Mouse (Mus musculus): ENCODE measurements around the gene Pgc.

Gene Pgc

GRCm38 (mm10) chr17:47726566-47726965 lies at the start of gene Pgc:
Gene Pgc (plus strand): TSS chr17:47726842.
- no peak for DNase-seq (ENCODE audit: low read depth)

DNA sequence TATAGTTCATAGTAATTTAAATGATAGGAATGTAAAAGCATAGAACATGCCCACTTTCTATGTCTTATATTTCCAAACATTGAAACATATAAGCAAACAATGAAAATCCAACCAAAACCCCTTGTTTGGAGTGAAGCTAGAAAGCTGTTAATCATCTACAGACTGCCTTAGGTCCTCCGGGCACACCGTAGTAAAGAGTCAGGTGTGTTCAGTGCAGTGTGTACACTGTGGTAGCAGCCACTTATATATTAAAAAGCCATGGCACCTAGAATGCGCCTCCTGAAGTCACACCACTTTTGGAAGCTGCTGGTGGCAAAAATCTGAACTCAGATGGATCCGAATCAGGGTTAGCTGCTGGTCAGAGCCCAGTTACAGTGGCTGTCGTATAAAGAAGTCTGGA lies 48.4 kb upstream of the Pgc start:
- no peak for DNase-seq (ENCODE audit: low read depth)

- no peak for DNase-seq (ENCODE audit: low read depth)
Measured at GRCm38 (mm10) chr17:47678702-47679101, 47.9 kb upstream of the Pgc start.

DNA sequence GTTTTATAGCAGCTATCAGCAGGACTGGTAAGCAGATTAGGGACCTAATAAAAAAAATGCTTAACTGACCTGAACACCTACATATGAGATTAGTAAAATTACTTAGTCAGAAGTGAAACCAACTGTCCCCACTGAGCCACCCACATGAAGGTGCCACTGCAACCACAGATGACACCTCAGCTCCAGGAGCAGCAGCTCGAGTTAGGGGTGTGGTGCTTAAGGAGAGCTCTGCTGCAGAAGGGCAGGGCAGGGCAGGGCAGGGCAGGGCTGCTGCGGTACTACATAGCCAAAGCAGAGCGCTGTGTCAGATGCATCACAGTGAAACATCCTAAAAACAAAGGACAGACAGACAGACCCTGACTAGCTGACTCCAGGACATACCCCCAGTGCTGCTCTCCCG lies 43.8 kb upstream of the Pgc start:
- DNase-seq (ENCODE audit: low read depth) = no peak

- DNase-seq (ENCODE audit: low read depth) = peak; percentile 91
Measured at GRCm38 (mm10) chr17:47687409-47688343, 39.0 kb upstream of the Pgc start.

DNA sequence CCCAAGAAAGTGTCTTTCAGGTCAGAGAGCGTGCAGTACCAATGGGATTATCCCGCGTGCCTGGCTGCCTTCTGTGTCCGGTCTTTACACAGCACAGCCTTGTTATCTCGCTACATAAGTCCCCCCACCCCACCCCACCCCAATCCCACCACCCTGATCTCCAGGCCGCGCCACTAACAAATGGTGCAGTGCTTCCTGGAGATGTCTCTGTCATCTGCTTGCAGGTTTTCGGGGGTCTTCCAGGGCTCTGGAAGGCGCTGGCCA lies 38.4 kb upstream of the Pgc start, which contains the start of gene Tomm6:
Gene Tomm6, minus strand, starts transcription at position 43 of the 264 bp plus-strand sequence.
- no peak for DNase-seq (ENCODE audit: low read depth)

- no peak for DNase-seq (ENCODE audit: low read depth)
Measured at GRCm38 (mm10) chr17:47688608-47689575, 37.8 kb upstream of the Pgc start, which contains the start of gene Frs3. Gene Frs3 (plus strand): TSS chr17:47689030.

GRCm38 (mm10) chr17:47689894-47690293 lies 36.7 kb upstream of the Pgc start:
- no peak for DNase-seq (ENCODE audit: low read depth)

GRCm38 (mm10) chr17:47691650-47692049 lies 35.0 kb upstream of the Pgc start:
- no peak for DNase-seq (ENCODE audit: low read depth)

DNA sequence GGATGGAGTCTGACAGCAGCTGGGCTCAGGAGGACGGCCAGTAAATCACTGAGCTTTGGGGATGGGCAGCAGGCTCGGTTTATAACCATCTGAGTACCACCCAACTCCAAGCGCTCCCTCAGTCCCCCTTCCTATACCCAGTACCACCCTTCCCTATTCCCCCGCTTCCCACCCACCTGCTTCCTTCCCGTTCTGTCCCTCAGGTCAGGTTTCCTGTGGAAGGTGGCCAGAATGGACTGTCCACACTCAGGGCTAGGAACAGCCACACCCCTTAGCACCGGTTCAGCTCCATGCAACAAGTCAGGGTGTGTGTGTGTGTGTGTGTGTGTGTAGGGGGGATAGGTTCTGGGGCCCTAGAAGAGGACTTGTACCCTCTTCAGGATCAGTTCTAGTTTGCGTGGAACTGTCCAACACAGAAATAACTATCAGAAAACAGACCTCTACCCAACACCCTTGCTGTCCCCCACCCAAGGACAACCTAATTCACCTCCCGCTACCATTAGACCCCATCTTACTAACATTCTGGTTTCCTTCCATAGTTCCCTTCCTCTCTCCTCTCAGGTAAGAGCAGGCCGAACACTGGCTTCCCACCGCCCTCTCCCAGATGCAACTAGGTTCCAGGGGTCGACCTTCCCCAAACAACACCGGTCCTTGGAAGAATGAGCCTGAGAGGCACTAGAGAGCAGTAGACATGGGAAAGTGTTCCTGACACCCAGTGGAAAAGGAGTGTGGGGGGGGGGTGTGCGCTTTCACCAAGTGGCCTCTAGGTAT lies 32.8 kb upstream of the Pgc start:
- no peak for DNase-seq (ENCODE audit: low read depth)

DNA sequence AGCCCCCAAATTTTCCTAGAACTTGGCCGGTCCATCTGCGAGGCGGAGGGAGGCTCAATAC lies 32.4 kb upstream of the Pgc start, which contains the start of gene Gm21981:
Gene Gm21981, minus strand, starts transcription at position 14 of the 61 bp plus-strand sequence.
- no peak for DNase-seq (ENCODE audit: low read depth)

DNA sequence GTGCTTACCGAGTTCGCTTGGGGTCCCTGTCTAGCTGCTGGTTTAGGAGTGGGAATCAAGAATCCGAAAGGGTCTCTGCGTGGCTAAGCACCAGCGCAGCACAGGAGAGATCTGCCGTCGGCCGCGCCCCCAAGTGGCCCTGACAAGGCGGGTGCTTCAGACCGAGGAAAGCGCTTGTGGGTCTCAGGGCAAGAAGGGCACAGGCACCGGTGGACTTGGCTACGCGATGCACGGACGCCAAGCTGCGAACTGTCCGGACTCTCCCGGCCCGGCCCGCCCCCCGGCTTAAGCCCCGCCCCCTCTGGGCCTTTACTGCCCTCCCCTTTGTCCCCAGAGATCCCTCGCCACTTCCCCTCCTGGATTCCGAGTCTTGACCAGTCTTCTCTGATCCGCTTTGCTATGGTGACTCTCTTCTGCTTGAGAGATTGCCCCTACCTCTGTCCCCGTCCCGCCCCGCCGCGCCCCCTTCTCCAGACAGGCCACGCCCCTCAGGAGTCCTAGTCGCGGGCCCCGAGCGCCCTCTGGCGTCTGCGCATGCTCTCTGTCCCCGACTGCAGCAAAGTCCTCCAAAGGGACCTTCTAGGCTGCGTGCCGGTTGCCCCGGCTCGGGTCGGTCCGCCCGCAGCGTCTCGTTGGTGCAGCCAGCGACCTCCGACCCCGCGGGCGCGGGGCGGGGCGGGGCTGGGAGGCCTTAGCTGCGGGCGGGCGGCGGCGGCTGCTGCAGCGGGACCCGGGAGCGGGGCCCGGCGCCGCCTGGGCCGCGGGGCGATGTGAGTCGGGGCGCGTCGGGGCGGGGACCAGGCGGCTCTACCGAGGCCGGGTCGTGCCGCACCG lies 31.9 kb upstream of the Pgc start, which contains the start of gene Prickle4:
Gene Prickle4, minus strand, starts transcription at position 234 of the 834 bp plus-strand sequence.
- DNase-seq (ENCODE audit: low read depth) = peak; percentile 72

GRCm38 (mm10) chr17:47695337-47695710 lies 31.3 kb upstream of the Pgc start:
- DNase-seq (ENCODE audit: low read depth) = no peak

- no peak for DNase-seq (ENCODE audit: low read depth)
Measured at GRCm38 (mm10) chr17:47698156-47698555, 28.5 kb upstream of the Pgc start.

DNA sequence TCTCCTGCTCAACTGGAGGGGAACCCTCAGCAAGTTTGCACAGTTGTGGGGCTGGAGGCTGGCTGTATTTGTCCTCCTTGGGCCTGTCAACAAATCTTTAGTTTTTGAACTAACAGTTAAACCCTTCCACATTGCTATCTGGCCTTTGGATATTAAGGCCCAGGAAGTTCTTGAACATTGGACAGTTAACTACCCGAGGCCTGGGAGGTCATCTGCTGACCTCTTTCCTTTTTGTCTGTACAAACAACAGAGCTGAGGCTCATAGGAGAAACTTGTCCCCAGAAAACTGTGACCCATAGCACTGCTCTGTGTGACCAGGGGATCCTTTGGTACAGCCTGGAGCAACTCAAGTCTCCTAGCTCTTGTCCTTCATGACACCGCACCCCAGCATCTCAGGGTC lies 27.6 kb upstream of the Pgc start:
- no peak for DNase-seq (ENCODE audit: low read depth)

GRCm38 (mm10) chr17:47701793-47702192 lies 24.8 kb upstream of the Pgc start:
- DNase-seq (ENCODE audit: low read depth) = no peak

DNA sequence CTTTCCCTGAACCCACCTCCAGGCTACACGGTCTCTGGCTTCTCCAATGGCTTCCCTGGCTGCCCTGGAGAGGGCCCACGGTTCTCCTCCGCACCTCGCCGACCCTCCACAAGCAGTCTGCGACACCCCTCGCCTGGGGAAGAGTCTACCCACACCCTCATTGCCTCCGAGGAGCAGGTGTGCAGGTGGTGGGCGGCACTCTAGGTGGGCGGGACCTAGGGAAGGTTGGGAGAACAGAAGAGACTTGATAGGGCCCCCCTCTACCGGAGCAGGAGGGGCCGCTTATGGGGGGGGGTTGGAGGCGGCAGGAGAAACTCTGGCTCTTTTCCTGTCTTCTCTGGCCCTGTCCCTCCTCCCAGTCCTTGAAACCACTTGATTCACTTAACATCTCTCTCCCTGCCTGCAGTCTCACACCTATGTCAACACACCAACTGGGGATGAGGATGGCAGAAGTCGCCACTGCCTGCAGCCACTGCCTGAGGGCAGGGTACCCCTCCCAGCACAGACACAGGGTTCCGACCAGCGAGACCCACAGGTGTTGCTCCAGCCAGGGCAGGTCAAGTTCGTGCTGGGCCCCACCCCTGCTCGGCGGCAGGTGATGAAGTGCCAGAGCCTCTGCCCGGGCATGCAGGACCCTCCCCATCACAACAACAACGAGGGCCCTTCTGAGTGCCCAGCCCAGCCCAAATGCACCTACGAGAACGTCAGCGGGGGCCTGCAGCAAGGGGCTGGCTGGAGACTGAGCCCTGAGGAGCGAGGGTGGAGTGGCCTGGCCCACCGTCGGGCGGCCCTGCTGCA lies 23.9 kb upstream of the Pgc start:
- DNase-seq (ENCODE audit: low read depth) = no peak

GRCm38 (mm10) chr17:47703556-47703955 lies 23.1 kb upstream of the Pgc start:
- DNase-seq (ENCODE audit: low read depth) = no peak

DNA sequence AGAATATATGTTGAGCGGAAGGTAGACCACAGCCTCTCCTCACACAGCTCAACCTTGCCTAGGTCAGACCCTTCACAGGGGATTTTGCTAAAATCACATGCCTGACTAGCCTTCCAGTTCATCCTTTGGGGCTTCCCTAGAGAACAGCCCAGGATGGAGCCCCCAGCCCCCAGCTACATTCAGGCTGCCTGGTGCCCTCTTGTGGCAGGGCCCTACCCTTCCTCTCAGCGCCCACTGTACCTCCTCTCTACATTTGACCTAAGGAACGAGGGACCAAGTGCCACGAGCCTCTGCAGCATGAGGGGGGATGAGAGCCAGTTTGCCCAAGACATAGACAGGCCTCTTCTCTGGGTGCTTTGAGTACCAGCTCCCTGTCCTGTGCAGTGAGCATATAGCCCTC lies 21.9 kb upstream of the Pgc start:
- no peak for DNase-seq (ENCODE audit: low read depth)

- no peak for DNase-seq (ENCODE audit: low read depth)
Measured at GRCm38 (mm10) chr17:47706196-47706595, 20.4 kb upstream of the Pgc start.

DNA sequence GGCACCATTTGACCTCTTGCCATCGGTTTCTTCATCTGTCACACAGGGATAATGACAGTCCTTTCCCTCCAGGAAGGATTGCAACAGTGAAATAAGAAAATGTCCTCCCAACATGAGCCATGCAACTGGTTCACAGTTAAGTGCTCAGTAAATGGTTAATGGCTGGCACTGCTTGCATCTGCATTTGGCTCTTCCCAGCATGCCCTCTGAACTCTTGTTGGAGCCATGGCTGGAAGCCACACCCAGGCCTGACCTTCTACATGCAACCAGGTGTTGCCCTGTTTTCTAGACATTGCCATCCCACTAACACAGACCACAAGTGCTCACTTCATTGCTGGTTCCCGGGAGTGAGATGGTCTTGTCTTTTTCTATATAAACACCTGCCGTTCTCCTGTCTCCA lies 18.7 kb upstream of the Pgc start:
- DNase-seq (ENCODE audit: low read depth) = no peak

All from fibroblast of lung, adult 2 months (primary cell).